Mouse (Mus musculus): ENCODE data around the gene Morn5.

DNA sequence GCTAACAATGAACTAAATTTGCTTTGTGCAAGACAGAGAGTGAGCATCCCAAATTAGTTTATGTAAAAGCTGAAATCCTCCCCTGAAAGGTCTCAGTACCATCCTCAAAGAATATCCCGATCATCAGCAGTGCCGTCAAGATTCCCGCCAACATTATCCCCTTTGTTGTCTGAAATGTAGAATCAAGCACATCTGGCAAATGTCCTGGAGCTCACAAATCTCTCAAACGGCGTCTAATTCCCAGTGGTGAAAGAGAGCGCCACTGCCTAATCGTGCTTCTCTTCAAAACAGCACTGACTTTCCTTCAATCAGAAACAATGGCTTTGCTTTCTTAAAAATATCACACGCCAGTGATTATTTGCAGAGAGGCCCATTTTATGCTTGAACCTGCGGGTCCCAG is 17.9 kb downstream of the Morn5 start:
- TF ChIP-seq CTCF (IDR thresholded peaks at IDR 0.05): no peak
- TF ChIP-seq EP300 (IDR thresholded peaks at IDR 0.05): no peak
